Mouse (Mus musculus) intestine, embryonic 16.5 days (tissue): ENCODE data around the gene Lhfpl3. TPM values are rescaled to one million over a fixed set of nuclear protein-coding genes. Genes with fewer than 3 reads are reported as not detected.

Experiments
- ATAC-seq: fragments of 200-750 bp; cut with Nextera tagmentation; 2 replicates; pipeline ENCODE4 v1.8.0; 2017; ENCODE audit warnings: moderate TSS enrichment, moderate library complexity
- H3K27ac ChIP-seq: fragments of 300-500 bp; sonication (generic); 2 replicates; pipeline ENCODE4 v1.5.1; 2014; ENCODE audit warnings: mild to moderate bottlenecking, low read length
- H3K27me3 ChIP-seq: fragments of 300-500 bp; sonication (generic); replicated peaks from 2 replicates; pipeline ENCODE4 v1.6.1; 2014; ENCODE audit warnings: low read length, control low read depth, mixed read lengths; ENCODE audit not compliant: control insufficient read depth, insufficient read depth
- H3K36me3 ChIP-seq: fragments of 300-500 bp; sonication (generic); 2 replicates; pipeline ENCODE4 v1.6.1; 2014; ENCODE audit warnings: low read length, control low read depth; ENCODE audit not compliant: control insufficient read depth, insufficient read depth
- H3K4me1 ChIP-seq: fragments of 300-500 bp; sonication (generic); 2 replicates; pipeline ENCODE4 v1.6.1; 2014; ENCODE audit warnings: low read length, control low read depth, mixed read lengths; ENCODE audit not compliant: control insufficient read depth, insufficient read depth
- H3K4me2 ChIP-seq: fragments of 300-500 bp; sonication (generic); 2 replicates; pipeline ENCODE4 v1.6.1; 2014; ENCODE audit warnings: low read depth, low read length, control low read depth
- H3K4me3 ChIP-seq: fragments of 300-500 bp; sonication (generic); 2 replicates; pipeline ENCODE4 v1.5.1; 2014; ENCODE audit warnings: mild to moderate bottlenecking, low read length
- H3K9ac ChIP-seq: fragments of 300-500 bp; sonication (generic); 2 replicates; pipeline ENCODE4 v1.6.1; 2014; ENCODE audit warnings: low read depth, low read length
- H3K9me3 ChIP-seq: fragments of 300-500 bp; sonication (generic); 2 replicates; pipeline ENCODE4 v1.6.1; 2016; ENCODE audit warnings: low read length, control low read depth; ENCODE audit not compliant: control insufficient read depth
- WGBS: fragments of 180-500 bp; shearing (Covaris S2); extraction: QIAGEN DNeasy Blood & Tissue Kit; methylation state at CpG from one replicate; pipeline ENCODE4 v1.1.7; 2014; 5-methylcytosine and 5-hydroxymethylcytosine counted together
- polyA plus RNA-seq: library from polyadenylated mRNA; unstranded; fragments of >200 nt; fragmentation: Nextera tagmentation; extraction: Ambion mirVana; gene quantifications from 2 replicates; pipeline ENCODE4 v1.2.1, GENCODE M21; 2015

Gene Lhfpl3
- polyA plus RNA-seq, 1 experiment from 2014 or later = 0.05 TPM

DNA sequence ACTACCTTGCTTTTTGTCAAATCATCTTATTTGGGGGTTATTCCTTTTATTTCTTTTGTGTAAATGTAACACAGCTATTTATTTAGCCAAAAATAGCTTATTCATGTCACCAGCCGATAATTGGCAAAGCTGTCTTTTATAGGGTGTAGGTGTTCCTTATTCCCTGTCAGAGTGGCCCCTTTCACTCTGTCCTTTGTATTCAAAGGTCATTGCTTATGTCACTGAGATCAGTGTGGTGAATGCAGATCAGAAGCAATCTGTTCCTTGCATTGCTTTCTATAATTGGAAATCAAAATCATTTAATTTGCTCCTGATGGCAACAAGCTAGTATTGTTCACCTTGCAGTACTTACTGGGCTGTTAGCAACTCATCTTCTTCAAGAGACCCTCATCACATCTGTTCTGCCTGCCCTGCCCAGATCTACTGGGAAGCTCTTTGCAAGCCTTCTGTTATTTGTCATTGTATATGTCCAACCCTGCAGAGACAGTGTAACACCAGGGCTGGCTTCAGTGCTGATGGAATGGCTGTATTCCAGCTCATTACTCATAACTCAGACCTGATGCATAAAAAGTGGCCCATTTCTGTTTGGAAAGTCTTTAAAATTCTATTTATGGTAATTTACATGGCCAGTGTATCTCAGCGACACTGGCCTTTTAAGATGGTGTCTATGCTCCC is 257.4 kb downstream of the Lhfpl3 start:
- no peaks in the 10 kb centered on the region for H3K36me3 ChIP-seq
- H3K9me3 ChIP-seq = no peaks in the 10 kb centered on the region
- H3K4me1 ChIP-seq = no peaks in the 10 kb centered on the region
- 78% methylated on average over 2 of the region's 2 CpGs for WGBS
- ATAC-seq = no peak
- H3K4me3 ChIP-seq = no peak overlapping the region
- no peak overlapping the region for H3K4me2 ChIP-seq
- H3K27ac ChIP-seq = no peak overlapping the region
- H3K9ac ChIP-seq = no peak overlapping the region
- H3K27me3 ChIP-seq = no peaks in the 10 kb centered on the region

DNA sequence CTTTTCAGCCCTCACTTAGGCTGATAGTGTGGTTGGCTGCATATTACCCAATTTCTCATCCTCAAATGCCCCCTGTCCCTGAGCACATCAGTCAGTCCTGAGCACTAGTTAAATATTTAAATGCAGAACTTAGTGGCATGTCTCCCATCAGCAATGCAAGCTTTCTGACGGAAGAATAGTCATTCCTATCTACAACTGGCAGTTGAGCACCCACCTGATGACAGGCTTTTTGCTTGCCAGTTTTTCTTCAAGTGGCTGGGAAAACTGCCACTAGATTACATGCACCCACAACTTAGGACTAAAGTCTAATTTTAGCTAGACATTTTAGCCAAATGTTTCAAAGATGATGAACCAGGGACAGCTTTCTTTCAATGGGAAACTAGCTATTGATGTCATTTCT is 260.3 kb downstream of the Lhfpl3 start:
- ATAC-seq = no peak
- Histone ChIP-seq H3K4me3 (no peak overlapping the region), H3K27me3 (no peaks in the 10 kb centered on the region), H3K4me2 (no peak overlapping the region), H3K9ac (no peak overlapping the region), H3K36me3 (no peaks in the 10 kb centered on the region), H3K4me1 (no peaks in the 10 kb centered on the region), H3K9me3 (no peaks in the 10 kb centered on the region), H3K27ac (no peak overlapping the region)
- WGBS = 67% methylated on average over 1 of the region's 1 CpGs

DNA sequence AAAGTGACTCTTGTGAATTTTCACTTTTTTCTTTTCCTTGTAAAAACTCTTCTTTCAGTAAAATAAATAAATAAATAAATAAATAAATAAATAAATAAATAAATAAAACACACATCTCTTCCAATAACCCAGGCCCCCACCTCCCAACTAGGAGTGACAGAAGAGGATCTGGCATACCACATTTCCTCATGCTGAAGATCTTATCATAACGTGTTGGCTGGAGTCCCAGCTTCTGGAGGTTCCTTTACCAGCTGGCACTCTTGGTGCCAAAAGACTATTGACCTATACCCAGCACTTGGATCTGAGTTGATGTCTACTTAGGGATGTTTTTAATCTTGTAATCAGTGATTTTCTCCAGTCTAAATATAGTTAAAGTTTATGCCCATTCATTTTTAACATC is 264.6 kb downstream of the Lhfpl3 start:
- Histone ChIP-seq H3K9me3 (no peaks in the 10 kb centered on the region), H3K36me3 (no peaks in the 10 kb centered on the region), H3K4me1 (no peaks in the 10 kb centered on the region), H3K27ac (no peak overlapping the region), H3K4me3 (no peak overlapping the region), H3K9ac (no peak overlapping the region), H3K27me3 (no peaks in the 10 kb centered on the region), H3K4me2 (no peak overlapping the region)
- WGBS = 62% methylated on average over 1 of the region's 1 CpGs
- ATAC-seq = no peak

DNA sequence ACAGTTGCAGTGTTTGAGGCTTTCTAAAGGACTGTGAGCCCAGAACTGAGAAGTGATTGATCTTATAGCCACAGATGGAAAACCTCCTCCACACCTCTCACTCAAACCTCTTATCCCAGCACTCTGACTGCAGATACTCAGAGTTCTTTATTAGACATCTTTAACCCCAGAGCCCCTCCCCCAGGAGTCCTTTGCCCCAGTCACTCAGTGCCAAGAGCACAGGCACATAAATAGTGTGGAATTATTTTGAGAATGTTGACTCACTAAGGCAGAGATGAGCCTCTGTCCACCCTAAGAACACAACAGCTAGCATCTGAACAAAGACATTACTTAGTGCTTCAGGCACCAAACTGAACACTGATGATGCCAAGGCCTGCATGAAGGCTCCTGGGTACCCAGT is 268.1 kb downstream of the Lhfpl3 start:
- Histone ChIP-seq H3K27me3 (no peaks in the 10 kb centered on the region), H3K9me3 (no peaks in the 10 kb centered on the region), H3K4me1 (no peaks in the 10 kb centered on the region), H3K4me3 (no peak overlapping the region), H3K4me2 (no peak overlapping the region), H3K36me3 (no peaks in the 10 kb centered on the region), H3K27ac (no peak overlapping the region), H3K9ac (no peak overlapping the region)
- ATAC-seq = no peak

DNA sequence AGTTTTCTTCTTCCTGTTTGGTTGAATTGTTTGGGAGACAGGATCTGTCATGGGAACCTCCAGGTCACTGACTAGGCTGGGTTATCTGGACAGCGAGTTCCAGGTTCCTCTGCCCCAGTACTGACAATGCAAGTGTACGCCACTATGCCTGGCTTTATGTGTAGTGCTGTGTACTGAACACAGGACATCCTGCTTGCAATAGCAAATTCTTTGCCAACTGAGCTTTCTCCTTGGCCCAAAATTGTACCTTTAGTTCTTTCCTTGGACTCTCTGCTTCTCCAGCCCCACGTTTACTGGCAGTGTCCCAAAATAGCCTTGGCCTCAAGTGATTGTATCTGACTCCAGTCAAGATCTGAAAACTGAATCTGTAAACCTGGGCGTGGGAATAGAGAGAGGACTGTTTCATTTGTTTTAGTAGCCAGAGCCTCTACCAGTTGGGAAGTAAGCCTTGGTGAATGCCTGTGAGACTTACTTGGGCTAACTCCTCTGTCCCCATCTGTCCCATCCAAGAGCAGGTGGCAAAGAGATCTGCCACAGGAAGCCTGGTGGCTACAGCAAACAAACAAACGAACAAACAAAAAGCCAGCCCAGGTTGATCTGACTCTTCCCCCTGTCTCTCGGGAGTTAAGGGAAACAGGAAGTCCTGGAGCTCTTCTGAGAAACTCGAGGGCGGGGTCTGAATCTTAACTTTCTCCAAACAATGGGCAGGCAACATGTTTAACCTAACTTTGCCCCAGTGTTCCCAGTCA is 269.9 kb downstream of the Lhfpl3 start:
- Histone ChIP-seq H3K4me1 (no peaks in the 10 kb centered on the region), H3K9me3 (no peaks in the 10 kb centered on the region), H3K4me2 (no peak overlapping the region), H3K27me3 (no peaks in the 10 kb centered on the region), H3K4me3 (no peak overlapping the region), H3K27ac (no peak overlapping the region), H3K36me3 (no peaks in the 10 kb centered on the region), H3K9ac (no peak overlapping the region)
- ATAC-seq = no peak
- WGBS = 64% methylated on average over 8 of the region's 8 CpGs

DNA sequence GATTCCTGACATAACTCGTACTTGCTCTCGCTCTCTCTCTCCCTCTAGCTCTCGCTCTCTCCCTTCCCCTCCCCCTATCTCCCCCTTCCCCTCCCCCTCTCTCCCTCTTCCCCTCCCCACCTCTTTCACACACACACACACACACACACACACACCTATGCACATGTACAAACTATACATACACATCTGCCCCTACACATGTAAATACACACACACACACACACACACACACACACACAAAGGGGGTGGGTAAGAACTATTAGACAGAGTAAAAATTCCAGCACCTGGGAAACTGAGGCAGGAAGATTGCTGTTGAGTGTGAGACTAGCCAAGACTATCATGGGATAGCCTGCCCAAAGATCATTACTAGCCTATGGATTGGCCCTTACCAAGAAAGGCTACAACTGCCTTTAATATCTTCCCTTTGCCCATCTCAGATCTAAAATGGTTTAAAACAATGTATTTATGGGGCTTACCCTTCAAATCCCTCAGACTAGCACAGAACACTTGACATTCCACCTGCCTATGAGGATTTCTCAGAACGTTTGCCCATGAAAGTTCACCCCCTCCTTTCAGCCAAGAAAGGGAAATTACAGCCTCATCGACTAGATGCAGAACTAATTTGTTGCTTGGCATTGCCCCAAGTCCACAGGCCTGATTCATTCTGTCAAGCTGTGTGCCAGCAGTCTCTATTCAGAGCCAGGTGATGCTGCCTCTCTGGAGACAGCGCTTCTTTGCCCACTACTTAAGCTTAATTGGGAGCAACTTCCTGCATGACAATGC is 289.3 kb downstream of the Lhfpl3 start:
- Histone ChIP-seq H3K4me1 (no peaks in the 10 kb centered on the region), H3K9me3 (no peaks in the 10 kb centered on the region), H3K36me3 (no peaks in the 10 kb centered on the region), H3K27ac (no peak overlapping the region), H3K4me3 (no peak overlapping the region), H3K4me2 (no peak overlapping the region), H3K27me3 (no peaks in the 10 kb centered on the region), H3K9ac (no peak overlapping the region)
- no peak for ATAC-seq
- WGBS = 72% methylated on average over 6 of the region's 6 CpGs

DNA sequence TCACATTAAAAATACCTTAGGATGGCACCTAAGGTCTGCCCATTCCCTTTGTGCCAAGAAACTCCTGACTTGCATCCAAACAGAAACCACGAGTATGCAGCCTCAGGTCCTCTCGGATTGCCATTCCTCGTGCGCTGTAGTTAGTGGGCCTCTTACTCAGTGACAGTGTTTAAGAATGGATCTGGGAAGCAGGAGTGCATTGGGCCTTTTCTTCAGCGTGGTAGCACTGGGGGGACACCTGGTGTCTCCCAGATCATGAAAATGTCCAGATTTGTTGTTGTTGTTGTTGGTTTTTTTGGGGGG is 289.8 kb downstream of the Lhfpl3 start:
- no peaks in the 10 kb centered on the region for H3K36me3 ChIP-seq
- no peak overlapping the region for H3K27ac ChIP-seq
- WGBS = 73% methylated on average over 5 of the region's 5 CpGs
- no peaks in the 10 kb centered on the region for H3K9me3 ChIP-seq
- no peak overlapping the region for H3K9ac ChIP-seq
- ATAC-seq = no peak
- H3K4me2 ChIP-seq = no peak overlapping the region
- H3K4me3 ChIP-seq = no peak overlapping the region
- no peaks in the 10 kb centered on the region for H3K4me1 ChIP-seq
- no peaks in the 10 kb centered on the region for H3K27me3 ChIP-seq

DNA sequence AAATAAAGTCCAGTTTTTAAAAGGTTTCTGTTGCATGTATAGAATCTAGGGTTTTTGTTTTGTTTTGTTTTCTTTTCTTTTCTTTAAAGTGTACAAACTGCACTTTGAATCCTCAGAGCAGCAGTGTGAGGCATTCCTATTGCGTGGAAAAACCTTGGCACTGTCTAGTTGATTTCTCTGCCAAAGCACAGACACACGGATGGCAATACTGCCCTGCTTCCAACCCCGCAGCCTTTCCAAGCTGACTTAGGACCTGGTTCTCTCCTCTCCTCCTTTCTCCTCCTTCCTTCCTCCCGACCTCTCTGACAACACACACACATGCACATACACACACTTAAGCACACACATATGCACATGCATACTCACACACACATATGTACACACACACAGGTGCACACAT is 294.6 kb downstream of the Lhfpl3 start:
- Histone ChIP-seq H3K4me3 (no peak overlapping the region), H3K27me3 (no peaks in the 10 kb centered on the region), H3K9ac (no peak overlapping the region), H3K4me1 (no peaks in the 10 kb centered on the region), H3K9me3 (no peaks in the 10 kb centered on the region), H3K27ac (no peak overlapping the region), H3K36me3 (no peaks in the 10 kb centered on the region), H3K4me2 (no peak overlapping the region)
- ATAC-seq = no peak
- WGBS = 64% methylated on average over 4 of the region's 4 CpGs

DNA sequence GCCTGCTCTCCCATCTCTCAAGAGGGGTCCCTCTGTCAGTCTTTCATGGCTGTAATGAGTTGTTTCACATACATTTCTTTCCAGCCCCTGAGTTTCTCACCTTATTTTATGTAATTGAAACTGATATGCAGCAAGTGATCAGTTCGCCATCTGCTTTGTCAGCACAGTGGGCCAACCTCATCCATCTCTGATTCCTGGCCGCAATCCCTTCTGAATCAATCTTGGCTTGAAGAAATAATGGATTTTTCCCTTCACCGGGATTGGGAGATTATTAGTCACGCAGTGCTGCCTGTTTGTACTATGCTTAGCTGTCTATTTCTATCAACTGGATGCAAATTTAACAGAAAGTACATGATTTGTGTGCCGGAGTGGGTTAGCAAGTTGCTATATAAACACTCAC is 297.0 kb downstream of the Lhfpl3 start:
- Histone ChIP-seq H3K4me3 (no peak overlapping the region), H3K4me1 (no peaks in the 10 kb centered on the region), H3K27ac (no peak overlapping the region), H3K36me3 (no peaks in the 10 kb centered on the region), H3K27me3 (no peaks in the 10 kb centered on the region), H3K9me3 (no peaks in the 10 kb centered on the region), H3K9ac (no peak overlapping the region), H3K4me2 (no peak overlapping the region)
- ATAC-seq = no peak
- WGBS = 88% methylated on average over 5 of the region's 5 CpGs
